Mouse (Mus musculus) CD4-positive, CD25-positive, alpha-beta regulatory T cell (primary cell): ENCODE results near the gene Tead1. TPM values are rescaled to one million over a fixed set of nuclear protein-coding genes. Genes with fewer than 3 reads are reported as not detected.

ENCODE experiments used
- polyA plus RNA-seq: library from polyadenylated mRNA; unstranded; fragments of 100-300 nt; shearing (Covaris generic); gene quantifications from one replicate; pipeline ENCODE4 v1.2.1, GENCODE M21; 2017

The Tead1 gene
- polyA plus RNA-seq = 0.41 TPM

GRCm38 (mm10) chr7:112679171-112679512, at the start of gene Tead1:
Tead1 (plus strand) TSS chr7:112679318.

GRCm38 (mm10) chr7:112953777-112954291, 274.7 kb downstream of the Tead1 start, which contains the start of gene Rassf10:
Rassf10 (plus strand) TSS chr7:112953962.

